Mouse (Mus musculus) kidney, postnatal 10 days (tissue): ENCODE measurements at regions not wholly inside any gene's neighbourhood (a gene's known extent, or its start where the extent isn't known, plus 50 kb on each side); places are given as distances from the start of the nearest gene placed in this dataset.

Source experiments
- DNase-seq: peaks from one replicate; pipeline ENCODE4 v3.0.0; 2021; ENCODE audit warnings: mixed read lengths

GRCm38 (mm10) chr3:133877310-133877709 lies 332.4 kb upstream of the Tet2 start:
- DNase-seq: peak; percentile 9

- DNase-seq: no peak
Observed at GRCm38 (mm10) chr3:133880626-133881025, 335.7 kb upstream of the Tet2 start.

- DNase-seq: no peak
Observed at GRCm38 (mm10) chr3:133901931-133902330, 334.4 kb upstream of the Cxxc4 start.

- no peak for DNase-seq
Observed at GRCm38 (mm10) chr3:133922200-133922599, 314.1 kb upstream of the Cxxc4 start.

GRCm38 (mm10) chr3:133965322-133965721 lies 271.0 kb upstream of the Cxxc4 start:
- no peak for DNase-seq

- DNase-seq: no peak
Observed at GRCm38 (mm10) chr3:133968176-133968575, 268.1 kb upstream of the Cxxc4 start.

- DNase-seq: no peak
Observed at GRCm38 (mm10) chr3:133972774-133973173, 263.5 kb upstream of the Cxxc4 start.

GRCm38 (mm10) chr3:133987681-133988080 lies 248.6 kb upstream of the Cxxc4 start:
- no peak for DNase-seq

- DNase-seq: no peak
Observed at GRCm38 (mm10) chr3:133993971-133994370, 242.3 kb upstream of the Cxxc4 start.

GRCm38 (mm10) chr3:133999965-134000364 lies 236.3 kb upstream of the Cxxc4 start:
- no peak for DNase-seq

GRCm38 (mm10) chr3:134000595-134000994 lies 235.7 kb upstream of the Cxxc4 start:
- DNase-seq: no peak

GRCm38 (mm10) chr3:134014805-134015204 lies 221.5 kb upstream of the Cxxc4 start:
- no peak for DNase-seq

- no peak for DNase-seq
Observed at GRCm38 (mm10) chr3:134015412-134015811, 220.9 kb upstream of the Cxxc4 start.

- peak; percentile 7 for DNase-seq
Observed at GRCm38 (mm10) chr3:134033862-134034261, 202.4 kb upstream of the Cxxc4 start.

GRCm38 (mm10) chr3:134036310-134036934 lies 199.9 kb upstream of the Cxxc4 start:
- DNase-seq: no peak

GRCm38 (mm10) chr3:134050649-134051048 lies 185.6 kb upstream of the Cxxc4 start:
- no peak for DNase-seq

- DNase-seq: no peak
Observed at GRCm38 (mm10) chr3:134082461-134082860, 153.8 kb upstream of the Cxxc4 start.

GRCm38 (mm10) chr3:134099471-134100125 lies 136.7 kb upstream of the Cxxc4 start:
- DNase-seq: peak; percentile 76

GRCm38 (mm10) chr3:134102151-134102738 lies 134.0 kb upstream of the Cxxc4 start:
- no peak for DNase-seq

GRCm38 (mm10) chr3:134104625-134105024 lies 131.7 kb upstream of the Cxxc4 start:
- DNase-seq: no peak

- DNase-seq: no peak
Observed at GRCm38 (mm10) chr3:134105112-134105511, 131.2 kb upstream of the Cxxc4 start.

- DNase-seq: no peak
Observed at GRCm38 (mm10) chr3:134105567-134105966, 130.7 kb upstream of the Cxxc4 start.

- DNase-seq: no peak
Observed at GRCm38 (mm10) chr3:134114501-134114900, 121.8 kb upstream of the Cxxc4 start.

- DNase-seq: no peak
Observed at GRCm38 (mm10) chr3:134115007-134115406, 121.3 kb upstream of the Cxxc4 start.
